In the genomic region with DNA sequence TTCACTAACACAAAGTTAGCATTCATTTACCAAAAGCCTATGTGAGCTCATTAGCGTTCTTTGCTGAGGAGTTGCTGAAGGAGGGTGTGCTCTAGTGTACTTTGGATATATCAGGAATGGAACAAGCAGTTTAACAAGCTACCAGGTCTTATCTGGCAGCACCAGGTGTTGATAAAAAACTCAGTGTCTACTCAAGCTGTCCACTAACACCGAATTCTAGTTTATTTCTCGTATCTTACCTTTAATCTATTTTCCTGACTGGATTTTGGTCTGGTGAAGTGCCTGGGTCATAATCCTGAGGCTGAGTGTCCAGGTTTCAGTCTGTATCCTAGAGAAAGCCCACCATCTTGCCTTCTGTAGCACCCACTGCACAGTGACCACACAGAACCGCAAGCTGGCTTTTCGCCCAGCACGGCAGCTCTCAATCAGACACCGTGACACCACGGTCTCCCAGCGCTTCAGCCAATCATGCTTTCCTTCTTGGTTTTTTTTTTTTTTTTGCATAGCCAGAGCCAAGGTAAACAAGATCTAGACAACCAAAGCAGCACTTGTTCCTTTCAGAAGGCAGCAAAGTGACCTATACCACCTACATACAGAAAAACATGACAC, we compare ENCODE assay signal across 12 mouse cellular contexts. TPM values are rescaled to one million over a fixed set of nuclear protein-coding genes. Genes with fewer than 3 reads are reported as not detected.
DNase-seq lines count a peak whose midpoint lies in the region; ATAC-seq and TF ChIP-seq lines count a peak whose summit lies in the region.
"Had no signal": no experiment of that assay in that cellular context is flagged by ENCODE, and none has a peak within 500 bp of the region (broad histone marks: within the 10 kb centered on the region; RNA-seq: fewer than 3 reads in every experiment).

No protein-coding gene starts in this region.

- H3K27ac ChIP-seq in heart, embryonic 11.5 days (ENCODE audit: low read depth, low read length): peak overlapping the region; percentile 18; the same call in 1 of the 2 replicates
- H3K27ac ChIP-seq in heart, embryonic 14.5 days (replicated peaks in 1 of 2; ENCODE audit: control insufficient read depth in 1 of 2, insufficient read depth in 1 of 2, low read depth in 2 of 2, low read length in 2 of 2): peak overlapping the region in 1 of 2 experiments; percentile 33; a peak in 2 of 4 replicates
- peak overlapping the region; percentile 98 for H3K27ac ChIP-seq in liver, embryonic 14.5 days

- no peaks in the 10 kb centered on the region for H3K9me3 ChIP-seq in heart, embryonic 11.5 days (replicated peaks; ENCODE audit: control insufficient read depth, low read length)
- H3K9me3 ChIP-seq in heart, embryonic 14.5 days (ENCODE audit: control insufficient read depth, low read length): no peaks in the 10 kb centered on the region
- H3K9me3 ChIP-seq in liver, embryonic 14.5 days (ENCODE audit: control insufficient read depth, low read length): no peaks in the 10 kb centered on the region

- peak; percentile 90 for TF ChIP-seq EP300 in liver, embryonic 14.5 days (IDR thresholded peaks at IDR 0.05; ENCODE audit: low read depth)

- 0 out of 2 replicates have a peak overlapping the region, but pooled peaks have one; percentile 2 for H3K4me2 ChIP-seq in heart, embryonic 11.5 days
- 0 out of 2 replicates have a peak overlapping the region, but pooled peaks have one; percentile 1 for H3K4me2 ChIP-seq in heart, embryonic 14.5 days (ENCODE audit: low read length)
- H3K4me2 ChIP-seq in liver, embryonic 14.5 days (ENCODE audit: low read depth): peak overlapping the region; percentile 80

- intact Hi-C loops in heart, postnatal 25 days (cut with DNase I): no loop called here
- intact Hi-C loops in left cerebral cortex, postnatal 14 days (cut with DNase I): no loop called here

- ATAC-seq in heart, embryonic 11.5 days (replicated peaks; ENCODE audit: insufficient number of reproducible peaks, low FRiP score, low TSS enrichment): peak; percentile 55; the same call in 1 of the 2 replicates
- no peak for ATAC-seq in heart, embryonic 14.5 days (ENCODE audit: insufficient number of reproducible peaks, insufficient read depth, low FRiP score, low read depth)
- peak; percentile 92 for ATAC-seq in liver, embryonic 14.5 days (ENCODE audit: insufficient read depth)
- ATAC-seq: forebrain, embryonic 14.5 days had no signal

- no peak overlapping the region for H3K4me3 ChIP-seq in heart, embryonic 11.5 days (ENCODE audit: low read depth, low read length)
- no peak overlapping the region for H3K4me3 ChIP-seq in heart, embryonic 14.5 days (ENCODE audit: control insufficient read depth in 1 of 2, insufficient read depth in 1 of 2, low read depth in 1 of 2, low read length in 2 of 2)
- H3K4me3 ChIP-seq in liver, embryonic 14.5 days (ENCODE audit: insufficient read depth in 1 of 2, low read depth in 2 of 2, low read length in 2 of 2): peak overlapping the region; percentile 42 to 44

- no peak overlapping the region for H3K9ac ChIP-seq in heart, embryonic 11.5 days (ENCODE audit: low read depth, low read length)
- no peak overlapping the region for H3K9ac ChIP-seq in heart, embryonic 14.5 days (ENCODE audit: low read length)
- peak overlapping the region; percentile 66 for H3K9ac ChIP-seq in liver, embryonic 14.5 days (replicated peaks)

- DNase-seq in heart, postnatal 25 days (ENCODE audit: low spot score): no peak
- peak; percentile 81 to 88 (median 86) for DNase-seq in liver, embryonic 14.5 days (ENCODE audit: low read depth in 3 of 3, low spot score in 3 of 3)
- peak; percentile 73 to 81 for DNase-seq in spleen, postnatal 4 days (ENCODE audit: low spot score in 2 of 2)
- DNase-seq in thymus, postnatal 0 days (ENCODE audit: low spot score): no peak
- DNase-seq in left cerebral cortex, postnatal 14 days (ENCODE audit: low spot score in 2 of 2): no peak
- no peak for DNase-seq in retina, embryonic 14.5 days (ENCODE audit: low spot score)

- no peaks in the 10 kb centered on the region for H3K27me3 ChIP-seq in heart, embryonic 11.5 days (ENCODE audit: control insufficient read depth, insufficient read depth, low read length)
- H3K27me3 ChIP-seq in heart, embryonic 14.5 days (ENCODE audit: control insufficient read depth, insufficient read depth, low read length): no peaks in the 10 kb centered on the region
- no peaks in the 10 kb centered on the region for H3K27me3 ChIP-seq in liver, embryonic 14.5 days (ENCODE audit: control insufficient read depth, insufficient read depth, low read length)
- H3K27me3 ChIP-seq: CH12.LX had no signal

- TF ChIP-seq CTCF in liver, embryonic 14.5 days (IDR thresholded peaks at IDR 0.05; ENCODE audit: low read depth): no peak

- H3K36me3 ChIP-seq in heart, embryonic 11.5 days (ENCODE audit: control insufficient read depth, insufficient read depth, low read length): peaks cover 21% of the 10 kb centered on the region
- peaks cover 96% of the 10 kb centered on the region for H3K36me3 ChIP-seq in heart, embryonic 14.5 days (ENCODE audit: control insufficient read depth, insufficient read depth, low read length)
- peaks cover 68% of the 10 kb centered on the region for H3K36me3 ChIP-seq in liver, embryonic 14.5 days (replicated peaks; ENCODE audit: control insufficient read depth, insufficient read depth, low read depth)

- WGBS in heart, embryonic 11.5 days (ENCODE audit: insufficient replicate concordance): 49% methylated on average over 9 of the region's 9 CpGs
- WGBS in heart, embryonic 14.5 days: 45% methylated on average over 9 of the region's 9 CpGs
- 13% methylated on average over 9 of the region's 9 CpGs for WGBS in liver, embryonic 14.5 days (ENCODE audit: insufficient replicate concordance)

- peaks cover 13% of the 10 kb centered on the region for H3K4me1 ChIP-seq in heart, embryonic 11.5 days (ENCODE audit: control insufficient read depth, insufficient read depth, low read length)
- peaks cover 2 to 32% of the 10 kb centered on the region in 2 experiments for H3K4me1 ChIP-seq in heart, embryonic 14.5 days (ENCODE audit: control insufficient read depth in 2 of 2, insufficient read depth in 2 of 2, low read length in 2 of 2)
- H3K4me1 ChIP-seq in liver, embryonic 14.5 days (replicated peaks; ENCODE audit: control insufficient read depth in 2 of 2, insufficient read depth in 2 of 2, low read length in 1 of 2): peaks cover 28 to 34% of the 10 kb centered on the region in 2 experiments

RNA-seq across cellular contexts. Expression of gene Csnk1d, which starts 10.6 kb away (rescaled TPM):
- 47.9 and 58.5 TPM in 2 replicates for polyA plus RNA-seq in heart, embryonic 11.5 days (2014; fragmentation: Nextera tagmentation; extraction: Ambion mirVana)
- 10 to 100 TPM; 50.7 to 56.5 TPM for total RNA-seq in heart, postnatal 25 days (2021)
- 45.1 and 45.6 TPM in 2 replicates for polyA plus RNA-seq in heart, embryonic 14.5 days (2014; fragmentation: Nextera tagmentation; extraction: Ambion mirVana)
- 22.5 and 27.0 TPM in 2 replicates for polyA plus RNA-seq in liver, embryonic 14.5 days (2012; rRNA removed)
- polyA plus RNA-seq in liver, embryonic 14.5 days (2014; fragmentation: Nextera tagmentation; extraction: Ambion mirVana): 17.1 and 19.6 TPM in 2 replicates
- 77.6 and 85.8 TPM in 2 replicates for polyA plus RNA-seq in thymus, postnatal 0 days (2015; fragmentation: Nextera tagmentation; extraction: Ambion mirVana)
- total RNA-seq in left cerebral cortex, postnatal 14 days (2021): 100 to 1,000 TPM; 112 to 115 TPM

RNA-seq across cellular contexts. Expression of gene Slc16a3, which starts 32.3 kb away (rescaled TPM):
- 176 and 189 TPM in 2 replicates for polyA plus RNA-seq in heart, embryonic 11.5 days (2014; fragmentation: Nextera tagmentation; extraction: Ambion mirVana)
- total RNA-seq in heart, postnatal 25 days (2021): 1 to 10 TPM in 1 of 2 experiments, under 1 TPM in 1; 0.87 to 2.1 TPM
- 82.5 and 111 TPM in 2 replicates for polyA plus RNA-seq in heart, embryonic 14.5 days (2014; fragmentation: Nextera tagmentation; extraction: Ambion mirVana)
- 23.5 and 25.0 TPM in 2 replicates for polyA plus RNA-seq in liver, embryonic 14.5 days (2012; rRNA removed)
- 25.8 and 31.6 TPM in 2 replicates for polyA plus RNA-seq in liver, embryonic 14.5 days (2014; fragmentation: Nextera tagmentation; extraction: Ambion mirVana)
- 5.2 and 5.5 TPM in 2 replicates for polyA plus RNA-seq in thymus, postnatal 0 days (2015; fragmentation: Nextera tagmentation; extraction: Ambion mirVana)
- total RNA-seq in left cerebral cortex, postnatal 14 days (2021): 1 to 10 TPM; 3.2 to 4.2 TPM

RNA-seq across cellular contexts. Expression of gene Ccdc57, which starts 47.9 kb away (rescaled TPM):
- 3.3 and 3.9 TPM in 2 replicates for polyA plus RNA-seq in heart, embryonic 11.5 days (2014; fragmentation: Nextera tagmentation; extraction: Ambion mirVana)
- total RNA-seq in heart, postnatal 25 days (2021): 1 to 10 TPM; 1.2 to 1.3 TPM
- polyA plus RNA-seq in heart, embryonic 14.5 days (2014; fragmentation: Nextera tagmentation; extraction: Ambion mirVana): 4.2 and 4.8 TPM in 2 replicates
- 1.2 and 1.4 TPM in 2 replicates for polyA plus RNA-seq in liver, embryonic 14.5 days (2012; rRNA removed)
- polyA plus RNA-seq in liver, embryonic 14.5 days (2014; fragmentation: Nextera tagmentation; extraction: Ambion mirVana): 1.3 and 1.4 TPM in 2 replicates
- 1.9 and 2.2 TPM in 2 replicates for polyA plus RNA-seq in thymus, postnatal 0 days (2015; fragmentation: Nextera tagmentation; extraction: Ambion mirVana)
- total RNA-seq in left cerebral cortex, postnatal 14 days (2021): 1 to 10 TPM; 6.2 to 7.0 TPM

RNA-seq across cellular contexts. Expression of gene Cd7, which starts 58.7 kb away (rescaled TPM):
- 0.31 TPM in 1 of 2 replicates, not detected in the other for polyA plus RNA-seq in heart, embryonic 11.5 days (2014; fragmentation: Nextera tagmentation; extraction: Ambion mirVana)
- total RNA-seq in heart, postnatal 25 days (2021): under 1 TPM; 0.28 to 0.57 TPM
- polyA plus RNA-seq in heart, embryonic 14.5 days (2014; fragmentation: Nextera tagmentation; extraction: Ambion mirVana): not detected in 2 replicates
- polyA plus RNA-seq in liver, embryonic 14.5 days (2012; rRNA removed): 0.37 and 0.54 TPM in 2 replicates
- polyA plus RNA-seq in liver, embryonic 14.5 days (2014; fragmentation: Nextera tagmentation; extraction: Ambion mirVana): 0.56 and 0.57 TPM in 2 replicates
- 17.9 and 25.7 TPM in 2 replicates for polyA plus RNA-seq in thymus, postnatal 0 days (2015; fragmentation: Nextera tagmentation; extraction: Ambion mirVana)
- under 1 TPM; 0.36 to 0.62 TPM for total RNA-seq in left cerebral cortex, postnatal 14 days (2021)
- total RNA-seq: layer of hippocampus, postnatal 10 days; midbrain, postnatal 0 days had no signal
- polyA plus RNA-seq: forebrain, embryonic 14.5 days; midbrain, postnatal 0 days had no signal

Comparison
In these comparisons a context has a peak if more than half of its experiments do, and no peak if none do; other contexts are left out.
1. H3K4me2 ChIP-seq: peak in every context shown above with its lines; median percentile 80 in liver, embryonic 14.5 days; 2 in heart, embryonic 11.5 days; 1 in heart, embryonic 14.5 days.
2. H3K4me3 ChIP-seq: peak in liver, embryonic 14.5 days (2 of 2); none in heart, embryonic 11.5 days (single experiment) and heart, embryonic 14.5 days (0 of 2).
3. DNase-seq: peak in liver, embryonic 14.5 days (3 of 3) and spleen, postnatal 4 days (2 of 2); none in heart, postnatal 25 days (single experiment), thymus, postnatal 0 days (single experiment), left cerebral cortex, postnatal 14 days (0 of 2) and retina, embryonic 14.5 days (single experiment).